Mouse (Mus musculus): ENCODE measurements at regions not wholly inside any gene's neighbourhood (a gene's known extent, or its start where the extent isn't known, plus 50 kb on each side); places are given as distances from the start of the nearest gene placed in this dataset.
A peak's percentile ranks its signal among the peaks of the same experiment; 100 is the strongest.

DNA sequence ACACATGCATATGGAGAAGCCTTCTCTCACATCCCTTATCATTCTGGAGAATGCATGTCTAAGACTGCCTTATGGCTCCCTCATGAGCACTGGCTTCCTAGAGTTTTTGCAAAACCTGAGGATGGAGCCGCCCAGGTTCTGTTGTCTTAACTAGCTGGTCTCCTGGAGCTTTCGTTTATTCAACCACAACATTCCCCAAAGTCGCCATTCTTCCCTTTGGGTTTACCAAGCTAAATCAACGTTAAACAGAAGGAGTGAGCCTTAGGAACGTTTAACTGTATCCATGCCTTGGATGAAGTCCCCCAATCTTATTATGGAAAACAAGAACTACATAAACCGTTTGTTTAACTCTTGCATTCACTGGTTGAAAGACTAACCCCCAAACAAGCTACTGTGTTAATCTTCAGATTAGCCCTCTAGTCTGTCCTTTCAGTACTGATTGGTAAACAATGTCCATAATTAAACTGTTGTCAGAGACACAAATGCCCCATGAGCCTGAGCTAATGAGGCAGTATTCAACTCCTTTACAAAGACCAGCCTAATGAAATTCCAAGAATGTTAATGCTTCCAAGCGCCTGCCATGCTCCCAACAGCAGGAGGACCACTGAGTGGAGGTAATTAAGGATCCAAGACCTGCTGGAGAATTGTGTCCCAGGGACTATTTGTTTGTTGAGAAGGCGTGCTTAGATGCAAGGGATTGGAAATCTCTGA lies 121.1 kb upstream of the Cdkn3 start:
- no peak for DNase-seq (ENCODE audit: low read depth, low spot score)

DNA sequence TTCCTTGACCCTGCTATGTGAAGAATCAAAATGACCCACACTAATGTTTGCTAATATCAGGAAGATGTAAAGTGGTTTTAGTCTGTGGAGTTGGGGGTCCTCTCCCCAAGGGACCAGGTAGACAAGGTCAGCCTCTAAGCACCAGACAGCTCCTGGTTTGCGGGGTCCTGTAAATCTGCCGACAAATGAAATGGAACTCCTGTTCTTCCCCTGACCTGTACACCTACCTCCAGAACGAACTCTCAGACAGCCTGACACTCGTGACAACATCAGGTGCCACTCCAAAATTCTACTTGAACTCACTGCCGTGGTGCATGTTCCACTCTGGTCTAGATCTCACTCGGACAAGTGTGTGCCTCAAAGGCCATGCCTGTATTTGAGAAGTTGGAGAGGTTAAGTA lies 121.8 kb upstream of the Cdkn3 start:
- DNase-seq (ENCODE audit: low read depth, low spot score) = no peak

DNA sequence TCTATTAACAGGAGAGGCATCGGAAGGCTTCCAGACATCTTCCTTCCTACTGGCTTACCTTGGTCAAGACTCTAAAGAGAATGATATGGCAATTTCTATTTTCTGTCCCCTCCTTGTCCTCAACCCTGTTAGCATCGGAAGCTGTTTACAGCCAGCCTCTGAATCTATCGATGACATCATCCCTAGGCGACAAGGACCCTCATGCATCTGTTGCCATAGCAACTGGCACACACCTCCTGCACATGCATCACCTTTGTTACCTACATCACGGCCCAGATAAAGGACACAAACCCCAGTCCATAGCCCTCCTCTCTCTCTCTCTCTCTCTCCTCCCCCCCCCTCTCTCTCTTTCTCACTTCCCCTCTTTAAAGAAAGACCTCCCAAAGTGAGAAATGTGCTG lies 123.1 kb upstream of the Cdkn3 start:
- no peak for DNase-seq (ENCODE audit: low read depth, low spot score)

DNA sequence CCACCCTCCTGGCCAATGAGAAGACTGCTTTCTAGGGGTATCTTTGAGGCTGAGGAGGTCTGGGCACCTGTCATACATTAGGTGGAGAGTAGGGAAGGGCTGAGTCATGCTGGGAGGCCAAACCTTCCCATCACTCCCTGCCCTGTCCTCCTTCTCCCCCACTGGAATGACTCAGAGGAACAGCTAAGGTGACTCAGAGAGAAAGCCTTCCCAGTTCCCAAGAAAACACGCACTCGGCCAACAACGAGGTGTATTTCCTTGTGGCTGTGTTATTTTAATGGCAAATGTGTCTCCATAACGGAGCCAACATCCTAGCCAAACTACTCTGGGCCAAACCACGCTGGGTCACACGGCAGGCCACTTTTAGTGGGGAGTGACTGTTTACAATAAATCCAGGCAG lies 124.0 kb upstream of the Cdkn3 start:
- DNase-seq (ENCODE audit: low read depth, low spot score) = peak; percentile 77

DNA sequence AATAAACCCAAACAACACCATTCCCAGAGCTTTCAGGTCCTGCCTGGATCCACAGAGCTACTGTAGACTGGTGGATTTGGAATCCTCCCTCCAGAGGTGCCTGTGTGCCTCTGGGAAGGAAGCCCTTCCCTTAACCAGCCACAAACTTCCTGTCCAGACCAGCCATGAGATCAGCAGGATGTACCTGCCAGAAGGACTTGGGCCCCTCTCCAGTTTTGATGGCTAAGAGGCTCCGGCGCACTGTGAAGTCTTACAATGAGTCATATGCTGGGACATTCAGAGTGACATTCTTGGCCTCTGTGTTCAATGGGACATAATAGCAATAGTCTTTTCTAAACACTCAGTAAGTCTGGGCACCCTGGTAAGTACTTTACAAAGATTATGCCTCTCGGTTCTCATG lies 125.0 kb upstream of the Cdkn3 start:
- no peak for DNase-seq (ENCODE audit: low read depth, low spot score)

DNA sequence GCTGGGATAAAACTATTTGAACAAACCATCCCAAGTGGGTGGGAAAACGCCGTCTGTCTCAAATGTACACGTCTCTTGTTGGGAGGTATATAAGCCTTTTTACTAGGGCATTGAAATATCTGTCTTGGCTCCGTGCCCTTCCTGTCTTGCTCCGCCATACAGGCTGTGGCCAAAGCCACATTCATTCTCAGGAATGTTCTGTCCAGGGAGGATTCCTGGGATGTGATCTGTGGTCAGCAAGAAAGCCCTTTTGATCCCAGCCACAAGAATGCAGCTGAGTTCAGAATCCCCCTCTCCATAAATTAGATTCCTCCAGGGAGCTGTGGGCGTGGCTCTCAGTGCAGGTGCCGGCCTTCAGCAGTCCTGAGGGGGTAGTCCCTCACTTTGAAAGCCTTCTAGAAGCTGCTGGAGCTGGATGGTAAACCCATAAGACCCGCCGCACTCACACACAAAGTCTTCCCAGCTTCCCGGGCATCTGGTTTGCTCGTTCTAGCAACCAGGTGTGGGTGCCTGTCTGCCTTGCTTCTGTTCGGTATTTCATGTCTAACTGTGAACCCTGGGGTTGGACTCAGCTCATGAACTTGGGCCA lies 125.6 kb upstream of the Cdkn3 start:
- no peak for DNase-seq (ENCODE audit: low read depth, low spot score)

DNA sequence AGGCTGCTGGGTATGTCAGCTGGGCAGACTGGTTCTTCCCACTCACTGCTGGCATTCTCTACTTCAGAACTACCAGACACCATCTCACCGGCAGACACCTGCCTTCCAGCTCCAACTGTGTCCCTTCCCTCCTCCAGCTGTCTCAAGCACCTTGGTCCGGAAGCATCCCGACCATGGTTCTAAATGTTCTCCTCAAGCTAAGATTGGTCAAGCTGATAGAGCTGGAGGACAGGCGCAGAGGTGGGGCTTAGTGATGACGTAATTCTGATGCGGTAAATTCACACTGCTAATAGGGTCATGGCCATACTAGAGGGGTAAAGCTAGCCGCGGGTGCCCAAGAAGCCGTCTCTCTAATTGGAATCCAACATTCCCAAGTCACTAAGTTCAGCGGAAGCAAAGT lies 126.1 kb upstream of the Cdkn3 start:
- peak; percentile 19 for DNase-seq (ENCODE audit: low read depth, low spot score)

DNA sequence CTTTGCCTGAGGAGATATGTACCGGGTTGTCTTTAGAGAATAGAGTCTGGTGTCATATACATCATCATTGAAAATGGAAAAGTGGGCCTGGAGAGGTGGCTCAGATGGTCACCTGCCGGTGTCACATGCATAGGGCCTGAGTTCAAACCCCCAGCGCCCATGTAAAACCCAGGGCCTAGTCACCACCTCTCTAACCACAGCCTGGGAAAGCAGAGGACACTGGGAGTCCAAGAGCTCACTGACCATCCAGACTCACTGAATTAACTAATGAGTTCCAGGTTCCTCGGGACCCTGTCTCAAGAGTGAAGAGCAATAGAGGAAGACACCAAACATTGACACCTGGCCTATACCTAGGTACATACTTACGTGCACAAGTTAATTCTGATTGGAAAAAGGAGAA lies 132.7 kb upstream of the Cdkn3 start:
- no peak for DNase-seq (ENCODE audit: low read depth, low spot score)

DNA sequence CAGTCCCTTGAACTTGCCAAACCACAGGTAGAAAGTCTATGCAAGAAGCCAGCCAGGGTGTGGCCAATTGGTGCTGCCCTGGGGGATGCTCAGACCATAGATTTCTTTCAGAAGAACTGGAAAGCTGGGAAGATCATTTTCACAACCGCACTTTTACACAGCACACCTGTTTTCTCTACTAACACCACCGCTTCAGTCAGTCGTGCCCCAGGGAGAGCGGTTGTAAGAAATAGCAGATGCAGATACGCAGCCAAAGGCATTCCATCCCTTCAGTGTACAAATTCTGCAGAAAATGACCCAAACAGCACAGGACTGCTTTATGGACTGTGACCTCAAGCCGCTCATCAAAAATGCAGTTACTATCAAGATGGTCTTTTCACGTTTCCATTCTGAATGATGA lies 134.6 kb upstream of the Cdkn3 start:
- no peak for DNase-seq (ENCODE audit: low read depth, low spot score)

DNA sequence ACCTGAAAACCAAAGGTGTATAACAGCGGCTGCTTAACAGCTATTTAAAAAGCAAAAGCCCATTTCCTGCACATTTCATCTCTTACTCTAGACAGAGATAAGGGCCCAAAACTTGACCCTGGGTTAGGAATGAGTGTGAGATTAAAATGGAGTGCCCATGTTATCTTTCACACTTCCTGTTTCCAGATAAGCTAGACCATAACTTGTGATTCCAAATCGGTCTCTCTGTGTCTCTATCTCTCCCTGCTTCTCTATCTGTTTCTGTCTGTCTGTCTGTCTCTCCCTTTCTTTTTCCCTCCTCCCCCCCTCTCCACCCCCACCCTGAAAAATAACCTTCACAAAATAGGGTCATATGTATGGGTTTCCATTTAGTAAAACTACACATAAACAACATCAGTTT lies 136.7 kb upstream of the Cdkn3 start:
- no peak for DNase-seq (ENCODE audit: low read depth, low spot score)

DNA sequence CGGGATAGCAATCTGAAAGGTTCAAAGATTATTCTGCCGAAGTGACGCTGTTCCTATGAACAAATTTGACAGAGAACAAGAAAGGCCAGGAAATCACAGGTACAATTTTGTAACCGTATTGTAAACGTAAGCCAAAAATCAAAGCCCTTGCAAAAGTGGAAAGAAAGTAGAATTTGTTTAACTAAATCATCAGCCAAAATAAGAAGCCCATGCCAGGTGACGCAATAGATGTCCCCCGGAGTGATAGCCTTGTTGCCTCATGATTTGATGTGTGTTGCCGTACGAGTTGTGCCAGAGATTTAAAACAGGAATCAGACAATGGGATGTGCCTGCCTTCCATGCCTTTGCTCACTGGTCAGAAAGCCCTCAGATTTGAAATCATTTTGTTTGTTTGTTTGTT lies 144.3 kb upstream of the Cdkn3 start:
- no peak for DNase-seq (ENCODE audit: low read depth, low spot score)

DNA sequence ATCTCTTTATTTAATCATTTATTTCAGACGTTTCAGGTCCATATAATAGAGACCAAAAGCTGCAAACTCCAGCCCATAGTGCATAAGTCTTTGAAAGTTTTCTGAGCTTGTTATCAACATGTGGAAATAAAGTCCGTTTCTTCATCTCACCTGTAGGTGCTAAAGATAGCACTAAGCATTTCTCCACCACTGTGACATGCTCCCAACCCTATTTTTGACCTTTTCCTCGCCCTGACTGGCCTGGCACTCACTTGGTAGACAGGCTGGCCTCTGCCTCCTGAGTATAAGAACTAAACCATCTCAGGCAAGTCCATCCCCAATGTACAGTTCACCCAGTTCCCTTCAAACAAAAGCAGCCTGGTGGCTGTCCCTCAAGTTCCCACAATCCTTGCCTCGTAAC lies 145.4 kb upstream of the Cdkn3 start:
- no peak for DNase-seq (ENCODE audit: low read depth, low spot score)

DNA sequence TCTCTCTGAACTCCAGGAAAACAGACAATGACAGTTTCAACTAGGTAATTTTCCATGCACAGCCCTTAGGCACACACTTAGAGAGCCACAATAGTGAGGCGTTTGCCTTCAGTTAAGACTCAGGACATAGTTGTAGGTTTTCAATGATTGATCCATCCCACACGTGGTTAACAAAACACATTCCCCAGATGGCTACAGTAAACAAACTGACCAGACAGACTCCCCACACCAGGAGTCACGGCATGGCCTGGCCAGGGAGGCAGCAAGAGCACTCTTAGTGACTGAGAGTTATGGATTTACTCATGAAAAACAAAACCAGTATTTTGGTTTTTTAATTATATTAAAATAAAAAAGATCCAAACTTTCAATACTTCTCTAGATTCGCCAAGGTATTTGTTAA lies 146.6 kb upstream of the Cdkn3 start:
- no peak for DNase-seq (ENCODE audit: low read depth, low spot score)

DNA sequence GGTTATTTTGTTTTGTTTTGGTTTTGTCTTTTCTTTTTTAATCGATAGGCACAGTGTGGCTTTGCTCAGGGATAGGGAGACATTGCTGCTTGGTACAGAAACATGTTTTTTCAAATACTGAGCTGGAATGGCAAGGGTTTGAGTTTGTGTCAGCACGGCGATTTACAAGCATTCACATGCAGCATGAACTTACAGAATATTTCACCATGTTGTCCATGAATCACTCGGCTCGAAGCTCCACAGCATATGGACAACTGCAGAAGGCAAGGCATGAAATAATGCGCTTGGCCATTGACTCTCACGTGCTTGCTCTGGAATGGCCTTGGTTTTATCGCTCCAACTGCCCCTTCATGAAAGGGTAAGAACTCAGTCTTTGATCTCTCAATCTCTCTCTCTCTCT lies 147.1 kb upstream of the Cdkn3 start:
- DNase-seq (ENCODE audit: low read depth, low spot score) = no peak

DNA sequence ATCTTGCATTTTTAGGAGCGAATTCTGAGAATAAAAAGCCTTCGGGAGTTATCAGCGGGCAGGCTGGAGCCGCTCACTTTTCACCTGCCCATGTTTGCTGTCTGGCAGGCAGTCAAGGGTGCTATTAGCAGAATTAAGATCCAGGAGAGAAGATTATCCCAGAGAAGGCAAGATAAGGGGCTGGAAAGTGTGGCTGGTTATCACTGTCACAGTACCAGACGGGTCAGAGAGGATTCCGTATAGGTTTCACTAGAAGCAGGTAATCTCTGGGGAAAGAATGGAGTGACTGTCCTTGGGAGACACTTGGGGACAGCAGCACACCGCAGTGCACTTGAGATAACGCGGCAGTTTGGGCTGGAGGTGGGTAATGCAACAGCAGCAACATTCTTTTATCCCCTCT lies 147.8 kb upstream of the Cdkn3 start:
- DNase-seq (ENCODE audit: low read depth, low spot score) = no peak

DNA sequence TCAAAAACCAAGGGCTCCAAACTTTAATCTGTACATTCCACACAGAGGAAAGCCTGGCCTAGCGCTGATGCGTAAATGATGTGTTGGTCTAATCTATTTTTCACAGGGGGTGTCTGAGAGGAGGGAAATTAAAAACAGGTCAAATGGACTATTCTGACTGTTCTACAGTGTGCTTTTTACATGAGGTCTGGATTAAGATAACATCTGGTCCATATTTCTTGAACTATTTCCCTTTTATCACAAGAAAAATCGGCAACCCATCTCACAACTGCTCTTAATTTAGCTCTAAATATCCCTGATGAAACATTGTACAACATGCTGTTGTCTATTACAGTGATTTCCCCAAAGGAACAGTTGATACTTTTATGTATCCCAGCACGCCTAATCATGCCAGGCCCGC lies 149.4 kb upstream of the Cdkn3 start:
- DNase-seq (ENCODE audit: low read depth, low spot score) = no peak

DNA sequence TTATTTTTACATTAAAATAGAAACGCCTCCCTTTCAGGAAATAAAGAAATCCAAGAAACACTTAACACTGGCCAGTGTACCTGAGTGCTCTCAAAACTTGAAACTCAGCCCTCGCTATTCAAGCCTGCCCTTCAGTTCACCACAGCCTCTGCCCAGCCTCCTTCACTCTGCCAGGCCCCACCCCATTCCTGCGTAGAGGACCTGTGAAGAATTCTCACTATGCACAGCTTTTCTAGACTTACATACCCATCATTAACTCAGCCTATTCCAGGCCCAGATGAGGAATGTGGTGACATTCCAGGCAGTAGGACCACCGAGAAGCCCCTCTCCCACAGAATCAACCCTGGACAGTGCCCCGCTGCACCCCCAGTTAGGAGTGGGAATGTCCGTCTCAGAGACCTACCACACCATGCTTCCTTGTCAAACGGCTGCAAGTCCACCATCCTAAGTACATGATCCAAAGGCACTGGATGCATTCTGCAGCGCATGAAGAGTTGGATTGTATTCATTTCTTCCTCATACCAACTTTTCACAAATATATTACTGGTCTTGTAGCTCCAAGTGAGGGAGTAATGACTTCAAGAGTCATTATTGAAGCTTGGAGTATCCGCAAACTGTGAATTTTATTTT lies 150.0 kb upstream of the Cdkn3 start:
- DNase-seq (ENCODE audit: low read depth, low spot score) = no peak

DNA sequence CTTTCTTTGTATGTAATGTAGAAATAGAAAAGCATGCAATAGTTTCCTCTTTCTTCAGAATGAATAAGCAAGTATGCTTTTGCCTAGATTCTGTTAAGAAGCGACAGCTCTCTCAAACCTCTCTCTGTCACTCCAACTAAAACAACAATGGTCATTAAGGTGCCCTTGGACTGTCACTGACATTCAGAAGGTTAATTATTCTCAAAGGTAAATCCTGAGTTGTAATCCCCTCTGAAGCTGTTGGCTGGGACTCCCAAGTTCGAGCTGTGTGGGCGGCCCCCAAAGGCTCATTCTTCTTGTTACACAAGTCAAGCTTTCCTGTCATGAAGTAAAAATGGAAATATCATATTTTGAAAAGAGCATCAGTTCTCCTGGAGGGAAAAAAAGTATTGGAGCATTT lies 153.6 kb upstream of the Cdkn3 start:
- DNase-seq (ENCODE audit: low read depth, low spot score) = no peak

DNA sequence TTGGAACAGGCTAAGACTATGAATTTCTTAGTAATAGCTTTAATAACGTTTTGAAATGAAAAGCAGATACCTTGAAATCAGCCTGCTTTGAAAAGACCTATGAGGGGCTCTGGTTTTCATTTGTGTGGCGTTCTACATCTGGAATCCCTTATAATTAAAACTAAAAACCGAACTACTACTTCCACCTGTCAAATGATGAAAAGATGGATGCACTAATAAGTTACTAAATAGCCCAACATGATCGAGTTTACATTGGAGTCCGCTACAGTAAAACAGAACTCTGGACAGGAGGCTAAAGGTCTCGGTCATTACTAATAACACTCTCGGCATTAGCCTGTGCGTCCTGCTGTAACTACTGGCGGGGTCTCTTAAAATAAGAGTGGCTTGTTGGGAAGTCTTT lies 154.3 kb upstream of the Cdkn3 start:
- DNase-seq (ENCODE audit: low read depth, low spot score) = no peak

DNA sequence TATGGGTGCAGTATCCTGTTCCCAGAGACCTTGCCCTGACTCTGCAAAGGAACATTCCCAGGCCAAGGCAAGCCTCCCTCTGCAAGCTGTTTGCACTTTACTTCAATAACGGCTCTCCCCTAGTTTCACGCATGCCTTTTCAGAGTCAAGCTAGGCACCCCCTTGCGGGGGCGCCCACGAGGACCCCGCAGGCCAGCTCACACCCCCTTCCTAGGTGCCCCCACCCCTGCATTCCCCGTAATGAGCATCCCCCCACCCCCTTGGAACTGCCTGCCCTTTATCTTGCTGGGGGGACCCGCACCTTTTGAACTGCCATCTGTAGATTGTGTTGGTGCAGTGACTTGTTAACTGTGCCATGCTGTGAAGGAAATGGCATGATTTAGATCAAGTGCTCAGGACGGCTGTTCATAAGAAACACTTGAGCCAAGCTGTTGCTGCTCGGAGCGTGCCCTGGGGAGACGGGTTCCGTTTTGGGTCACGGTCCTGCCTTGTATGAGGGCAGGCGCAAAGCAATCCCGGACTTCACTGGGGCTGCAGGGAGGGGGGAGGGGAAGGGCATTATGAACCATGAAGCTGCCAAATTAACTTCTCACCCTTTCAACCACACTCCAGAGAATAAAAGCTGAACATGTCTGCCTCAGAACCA lies 155.3 kb upstream of the Cdkn3 start:
- DNase-seq (ENCODE audit: low read depth, low spot score) = peak; percentile 5

DNA sequence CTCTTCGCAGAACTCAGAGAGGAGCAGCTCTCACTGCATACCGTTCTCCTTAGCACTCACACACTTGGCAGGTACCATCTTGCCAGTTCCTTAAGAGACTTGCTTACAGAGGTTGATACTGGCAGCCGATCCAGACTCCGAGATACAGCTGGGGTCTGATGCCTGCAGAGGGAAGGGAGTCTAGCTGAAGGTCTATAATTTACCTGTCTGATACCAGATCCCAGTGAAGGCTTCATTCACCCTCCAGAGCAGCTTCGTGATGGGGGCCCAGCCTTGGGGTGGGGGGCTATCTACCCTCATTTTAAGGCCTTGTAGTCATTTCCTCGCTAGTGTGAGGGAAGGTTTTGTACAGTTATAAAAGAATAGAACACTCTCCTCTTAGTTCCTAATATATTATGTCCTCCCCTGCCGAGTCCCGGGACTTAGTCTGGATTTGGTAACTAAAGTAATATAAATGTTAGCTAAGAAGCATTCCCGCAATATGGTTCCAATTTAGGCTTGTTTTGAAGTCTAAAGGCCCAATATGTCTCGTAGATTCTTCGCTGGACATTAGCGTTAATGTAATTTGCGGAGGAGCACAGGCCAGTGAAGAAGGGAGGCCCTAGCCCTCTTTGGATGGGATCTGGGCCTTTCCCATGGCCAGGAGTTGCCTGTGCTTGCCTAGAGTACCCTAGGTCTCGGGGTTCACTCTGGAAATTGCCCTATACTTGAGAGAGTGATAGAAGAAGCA lies 156.0 kb upstream of the Cdkn3 start:
- DNase-seq (ENCODE audit: low read depth, low spot score) = no peak

DNA sequence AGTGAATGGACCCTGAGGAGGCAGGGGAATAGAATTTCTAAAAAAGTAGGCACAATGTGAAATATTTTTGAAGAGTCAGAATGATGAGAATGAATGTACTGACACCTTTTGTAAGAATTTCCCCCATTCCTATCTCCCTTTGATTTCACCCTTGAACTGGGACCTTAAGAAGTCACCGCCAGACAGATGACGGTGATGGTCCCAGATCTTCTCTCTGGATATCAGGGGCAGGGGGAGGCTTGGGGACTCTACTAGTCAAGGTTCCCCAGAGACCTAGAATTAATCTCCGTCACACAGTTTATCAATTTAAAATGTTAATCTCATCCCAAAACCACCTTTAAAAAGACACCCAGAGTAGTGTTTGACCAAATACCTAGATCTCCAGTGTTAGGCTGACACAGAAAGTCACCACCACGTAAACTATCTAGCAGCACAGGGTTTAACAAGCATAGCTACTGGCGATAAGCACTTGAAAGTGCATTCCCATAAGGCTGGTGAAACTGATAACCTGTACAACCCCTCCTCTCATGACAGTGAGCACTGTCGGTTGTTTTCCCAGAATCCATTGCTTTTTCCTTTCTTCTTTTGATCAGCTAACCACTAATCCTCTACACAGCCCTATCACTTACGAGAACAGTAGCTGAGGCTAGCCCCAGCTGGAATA lies 163.5 kb upstream of the Cdkn3 start:
- DNase-seq (ENCODE audit: low read depth, low spot score) = no peak
